Mouse (Mus musculus) spleen, adult 2 months (tissue): ENCODE results near the gene Ptcra.

Experiments used
- CTCF ChIP-seq: fragments of 200-500 bp; IDR thresholded peaks from 2 replicates; pipeline ENCODE4 v1.5.1; 2011; ENCODE audit warnings: mild to moderate bottlenecking, inconsistent platforms; ENCODE audit not compliant: insufficient read depth, insufficient read length, insufficient replicate concordance; ENCODE audit errors: extremely low read depth
- POLR2A ChIP-seq: fragments of 200-500 bp; IDR thresholded peaks from 2 replicates; pipeline ENCODE4 v1.6.1; 2011; ENCODE audit warnings: low read depth, low read length, inconsistent platforms

DNA sequence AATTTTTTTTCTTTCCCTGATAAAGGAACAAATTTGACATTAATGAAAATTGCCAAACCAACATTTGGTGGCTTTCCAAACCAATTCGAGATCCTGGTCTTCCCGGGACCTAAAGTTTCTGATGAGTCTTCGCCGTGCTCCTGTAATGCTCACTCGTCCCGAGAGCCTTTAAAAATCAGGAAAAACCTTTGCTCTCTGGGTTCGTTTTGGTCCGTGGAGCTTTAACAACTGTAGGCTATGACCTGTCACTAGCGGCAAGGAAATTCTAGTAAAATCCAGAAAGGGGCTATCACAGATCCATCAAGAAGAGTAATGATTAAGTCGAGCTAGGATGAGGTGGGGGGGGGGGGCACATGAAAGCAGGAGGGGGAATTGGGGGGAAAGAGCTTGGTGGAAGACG, 18.4 kb upstream of the Ptcra start:
- TF ChIP-seq CTCF (no peak), POLR2A (no peak)
